Mouse (Mus musculus) spleen, postnatal 10 days (tissue): ENCODE measurements around the gene Tmem138.

Experiments
- DNase-seq, 2 experiments: peaks; one replicate each; pipeline ENCODE4 v3.0.0; 2021 to 2022; ENCODE audit warnings: low spot score in 2 of 2

Tmem138 gene

GRCm38 (mm10) chr19:10576690-10577561 is at the start of gene Tmem138, which contains the start of gene Cyb561a3:
Tmem138 (minus strand) TSS chr19:10577362.
Cyb561a3 (plus strand) TSS chr19:10577172.
- peak; percentile 87 to 92 for DNase-seq

- no peak for DNase-seq
Measured at GRCm38 (mm10) chr19:10608573-10609240, 31.5 kb upstream of the Tmem138 start.

GRCm38 (mm10) chr19:10605901-10606622 is 28.9 kb upstream of the Tmem138 start:
- DNase-seq = peak in 1 of 2 experiments; percentile 43

GRCm38 (mm10) chr19:10605293-10605900 is 28.2 kb upstream of the Tmem138 start, which contains the start of the genes Ddb1 and Tkfc:
Ddb1 (plus strand) TSS chr19:10605327.
Tkfc (minus strand) TSS chr19:10605654.
- DNase-seq = peak; percentile 100

GRCm38 (mm10) chr19:10604534-10604933 is 27.4 kb upstream of the Tmem138 start:
- peak; percentile 28 to 31 for DNase-seq

GRCm38 (mm10) chr19:10603660-10604523 is 26.7 kb upstream of the Tmem138 start:
- peak in 1 of 2 experiments; percentile 21 for DNase-seq

- peak; percentile 85 to 93 for DNase-seq
Measured at GRCm38 (mm10) chr19:10602787-10603186, 25.6 kb upstream of the Tmem138 start.

- no peak for DNase-seq
Measured at GRCm38 (mm10) chr19:10602247-10602769, 25.1 kb upstream of the Tmem138 start.

- DNase-seq = no peak
Measured at GRCm38 (mm10) chr19:10599648-10600047, 22.5 kb upstream of the Tmem138 start.

- peak in 1 of 2 experiments; percentile 60 for DNase-seq
Measured at GRCm38 (mm10) chr19:10598188-10598587, 21.0 kb upstream of the Tmem138 start.

- DNase-seq = peak in 1 of 2 experiments; percentile 8
Measured at GRCm38 (mm10) chr19:10591659-10592377, 14.7 kb upstream of the Tmem138 start.

GRCm38 (mm10) chr19:10590301-10590700 is 13.1 kb upstream of the Tmem138 start:
- DNase-seq = no peak

GRCm38 (mm10) chr19:10589127-10589857 is 12.1 kb upstream of the Tmem138 start:
- peak in 1 of 2 experiments; percentile 12 for DNase-seq

- DNase-seq = no peak
Measured at GRCm38 (mm10) chr19:10587231-10587630, 10.1 kb upstream of the Tmem138 start.

- peak in 1 of 2 experiments; percentile 58 for DNase-seq
Measured at GRCm38 (mm10) chr19:10585112-10585511, 8.0 kb upstream of the Tmem138 start.

GRCm38 (mm10) chr19:10583550-10584146 is 6.5 kb upstream of the Tmem138 start:
- DNase-seq = peak; percentile 37 to 66

GRCm38 (mm10) chr19:10581984-10582383 is 4.8 kb upstream of the Tmem138 start:
- peak; percentile 20 to 64 for DNase-seq

GRCm38 (mm10) chr19:10580761-10581160 is 3.6 kb upstream of the Tmem138 start:
- peak in 1 of 2 experiments; percentile 16 for DNase-seq
